Mouse (Mus musculus) adrenal gland (tissue): ENCODE results near the gene Ninl.
"Not testable (repeated sequence)": the region's sequence is repeated elsewhere in the genome, so short reads cannot be mapped to it uniquely, and the experiment has no call there.

ENCODE experiments used
- intact Hi-C: fragments of 180-260 bp; cut with DNase I; formaldehyde crosslinking; loops from one replicate; pipeline ENCODE4 v1.15.1; 2025

Ninl gene

DNA sequence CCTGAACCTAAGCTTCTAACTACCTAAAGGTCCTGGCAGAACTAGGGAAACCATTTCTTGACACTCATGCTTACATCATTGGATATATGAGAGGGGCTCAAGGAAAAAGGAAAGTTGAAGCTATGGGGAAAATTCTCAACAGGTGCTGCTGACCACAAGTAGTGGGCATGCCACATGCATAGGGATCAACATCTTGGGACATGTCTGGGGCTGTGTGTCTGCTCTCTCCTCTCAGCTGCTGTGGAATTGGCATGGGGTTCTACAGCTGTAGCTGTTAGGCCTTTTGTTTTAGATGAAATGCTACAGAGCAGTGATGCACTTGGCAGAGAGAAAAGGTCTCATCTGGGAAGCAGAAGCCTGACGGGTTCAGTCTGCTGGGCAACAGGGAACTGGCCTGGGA is 83.3 kb downstream of the Ninl start:
- intact Hi-C loops, result loop anchor here (5.0 kb wide), 1 partner anchor 41 kb away; no protein-coding TSS in a partner anchor

DNA sequence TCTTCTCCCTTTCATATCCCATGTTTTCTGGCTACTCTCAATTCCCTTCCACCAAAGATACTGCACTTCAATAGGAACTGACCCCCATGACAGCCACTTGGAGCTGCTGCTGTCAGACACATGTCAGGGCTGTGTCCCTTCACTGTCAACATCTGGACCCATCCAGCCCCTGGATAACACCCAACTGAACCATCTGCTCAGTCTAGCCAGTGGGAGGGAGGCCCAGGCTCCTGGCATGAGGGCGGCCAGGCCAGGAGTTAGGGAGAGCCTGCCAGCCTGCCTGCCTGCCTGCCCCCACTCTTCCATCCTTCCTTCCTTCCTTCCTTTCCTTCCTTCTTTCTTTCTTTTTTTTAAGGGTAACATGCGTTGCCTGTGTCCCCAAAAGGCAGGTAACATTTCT is 88.0 kb downstream of the Ninl start:
- intact Hi-C loops, result no loop called here

DNA sequence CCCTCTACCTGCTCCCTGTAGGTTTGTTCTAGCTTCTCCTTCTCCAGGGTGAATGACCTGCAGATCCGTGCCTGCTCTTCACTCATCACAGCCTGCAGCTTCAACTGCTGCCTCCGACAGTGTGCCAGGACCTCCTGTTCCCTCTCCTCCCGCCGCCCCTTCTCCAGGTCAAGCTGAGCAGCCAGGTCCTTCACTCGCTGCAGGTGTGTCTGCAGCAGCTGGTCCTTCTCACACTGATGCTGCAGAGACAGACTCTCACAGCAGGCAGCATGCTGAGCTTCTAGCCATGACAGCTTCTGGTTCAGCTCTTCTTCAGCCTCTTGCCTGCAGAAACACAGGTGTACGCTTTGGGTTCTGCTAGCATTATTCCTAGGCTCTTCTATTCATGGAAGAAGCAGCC is 89.1 kb downstream of the Ninl start:
- intact Hi-C loops, result no loop called here

DNA sequence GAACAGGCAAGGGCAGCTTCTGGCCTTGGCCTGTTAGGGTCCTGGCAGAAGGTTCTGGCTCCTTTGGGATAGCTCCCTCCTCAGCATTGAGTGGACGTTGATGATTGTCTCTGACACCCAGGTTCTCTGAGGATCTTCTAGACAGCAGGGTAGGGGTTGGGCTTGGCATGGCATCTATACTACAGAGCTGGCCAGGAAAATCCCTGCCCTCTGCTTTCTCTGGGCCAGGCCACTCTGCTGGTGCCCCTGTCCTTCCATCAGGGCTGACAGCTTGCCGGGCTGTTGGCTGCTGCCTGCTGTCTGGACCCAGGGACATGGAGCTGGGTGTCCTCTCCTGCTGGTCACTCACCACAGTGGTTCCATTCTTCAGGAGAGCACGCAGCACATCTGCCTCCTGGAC is 89.5 kb downstream of the Ninl start:
- intact Hi-C loops, result no loop called here

DNA sequence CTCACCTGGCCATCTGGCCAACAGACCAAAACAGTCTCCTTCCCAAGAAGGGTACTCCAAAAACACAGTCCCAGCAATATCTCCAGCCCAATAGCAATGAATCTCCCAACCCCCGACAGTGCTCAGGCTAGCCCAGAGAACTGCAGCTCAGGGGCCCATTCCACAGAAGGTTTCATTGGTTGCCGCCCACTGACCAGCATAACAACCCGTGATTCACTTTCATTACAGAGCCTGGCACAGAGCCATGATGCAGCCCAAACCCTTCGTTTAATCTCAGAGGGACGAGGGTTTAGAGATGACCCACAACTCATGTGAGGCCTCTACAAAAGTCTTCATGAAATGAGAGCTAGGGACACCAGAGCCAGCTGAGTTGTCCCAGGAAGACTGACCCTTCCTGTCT is 90.4 kb downstream of the Ninl start:
- intact Hi-C loops, result no loop called here

DNA sequence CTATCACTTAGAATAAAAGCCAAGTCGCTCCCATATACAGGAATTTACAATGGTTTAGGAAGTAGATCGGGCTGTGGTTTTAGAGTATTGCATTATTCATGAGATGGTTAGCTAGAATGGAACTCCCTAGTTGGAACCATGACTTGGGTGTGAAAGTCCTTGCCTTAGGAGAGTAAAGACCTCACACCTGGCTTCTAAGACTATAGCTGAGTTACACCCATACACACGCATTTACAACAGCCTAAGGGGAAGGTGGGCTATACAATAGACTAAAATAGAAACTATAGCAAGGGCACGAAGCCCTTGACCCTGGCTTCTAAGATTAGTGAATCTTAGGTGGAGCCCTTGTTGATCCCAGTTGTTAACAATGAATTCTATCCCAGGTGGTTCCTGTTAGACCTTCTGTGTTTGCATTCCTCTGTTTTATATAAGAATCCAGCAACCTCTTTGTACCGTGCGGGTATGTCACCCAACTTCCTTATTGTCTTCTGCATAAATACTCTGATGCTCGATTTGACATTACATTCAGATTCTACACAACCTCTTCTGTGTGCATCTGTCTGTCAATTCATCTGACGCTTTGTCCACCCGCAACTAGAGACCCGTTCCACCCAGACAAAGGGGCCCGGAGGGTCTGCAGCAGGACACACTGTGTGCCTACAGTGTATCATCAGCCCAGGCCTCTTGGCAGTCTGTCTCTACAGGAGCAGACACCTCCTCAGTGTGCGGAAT is 91.1 kb downstream of the Ninl start:
- intact Hi-C loops, result not testable (repeated sequence)

DNA sequence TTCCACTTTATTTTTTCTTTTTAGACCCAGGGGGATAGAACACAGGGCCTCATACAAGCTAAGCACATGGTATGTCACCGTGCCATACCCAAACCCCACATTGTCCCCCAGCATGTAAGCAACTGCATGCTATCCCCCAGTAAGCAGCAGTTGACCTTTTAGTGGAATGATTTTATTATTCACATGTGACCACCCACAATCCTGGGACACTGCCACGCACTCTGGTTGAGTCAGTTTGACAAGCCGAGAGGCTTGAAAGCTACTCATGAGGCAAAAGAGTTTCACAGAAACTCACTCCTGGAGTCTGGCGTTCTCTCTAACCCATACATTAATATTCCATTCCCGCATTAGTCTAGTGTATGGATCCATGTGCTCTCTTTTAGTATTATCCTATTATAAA is 91.8 kb downstream of the Ninl start:
- intact Hi-C loops, result not testable (repeated sequence)

DNA sequence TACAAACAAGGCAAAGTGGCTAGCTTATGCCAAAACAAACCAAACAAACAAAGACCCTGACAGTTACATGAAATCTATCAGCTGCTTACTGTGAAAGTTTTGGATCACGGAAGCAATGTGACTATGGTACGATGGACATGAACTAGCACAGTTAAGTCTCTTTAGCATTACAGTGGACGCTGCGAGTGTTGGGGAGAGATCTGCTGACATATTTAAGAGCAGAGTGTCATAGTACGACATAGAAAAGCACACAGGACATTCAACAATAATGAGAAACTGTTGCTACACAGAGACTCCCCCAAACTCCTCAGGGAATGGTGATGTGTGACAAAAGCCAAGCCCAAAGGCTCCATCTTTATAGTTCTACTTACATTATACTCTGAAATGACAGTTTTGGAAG is 95.2 kb downstream of the Ninl start:
- intact Hi-C loops, result no loop called here

DNA sequence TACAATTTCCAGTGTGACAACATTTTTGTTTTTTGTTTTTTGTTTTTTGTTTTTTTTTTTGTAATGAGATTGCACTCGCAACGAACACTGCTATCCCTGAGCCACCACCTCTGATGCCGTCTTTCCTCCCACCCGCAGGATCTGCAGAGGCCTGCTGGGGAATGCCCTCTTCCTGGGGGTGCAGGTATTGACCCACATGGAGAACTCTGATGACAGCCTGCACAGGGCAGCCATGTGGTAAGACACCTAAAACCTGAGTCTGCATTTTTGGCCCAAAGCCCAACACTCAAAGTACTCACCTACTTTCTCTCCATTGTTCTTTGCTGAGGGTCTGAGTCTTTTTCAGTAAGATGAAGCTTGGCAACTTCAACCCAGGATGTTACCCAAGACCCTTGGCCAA is 104.5 kb downstream of the Ninl start:
- intact Hi-C loops, result no loop called here

DNA sequence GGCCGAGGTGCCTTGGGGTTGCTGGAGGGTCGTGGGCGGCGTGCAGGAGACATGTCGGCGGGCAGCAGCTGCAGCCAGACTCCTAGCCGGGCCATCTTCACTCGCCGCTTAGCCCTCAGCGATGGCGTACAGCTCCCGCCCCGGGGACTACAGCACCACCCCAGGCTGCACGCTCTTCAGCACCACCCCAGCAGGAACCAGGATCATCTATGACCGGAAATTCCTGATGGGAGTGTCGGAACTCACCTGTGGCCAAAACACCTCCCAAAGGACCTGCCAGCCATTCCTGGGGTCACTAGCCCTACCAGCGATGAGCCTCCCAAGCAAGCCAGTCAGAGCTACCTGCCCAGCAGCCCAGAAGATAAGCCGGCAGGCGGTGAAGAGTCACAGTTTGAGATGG is 105.7 kb downstream of the Ninl start:
- intact Hi-C loops, result no loop called here

DNA sequence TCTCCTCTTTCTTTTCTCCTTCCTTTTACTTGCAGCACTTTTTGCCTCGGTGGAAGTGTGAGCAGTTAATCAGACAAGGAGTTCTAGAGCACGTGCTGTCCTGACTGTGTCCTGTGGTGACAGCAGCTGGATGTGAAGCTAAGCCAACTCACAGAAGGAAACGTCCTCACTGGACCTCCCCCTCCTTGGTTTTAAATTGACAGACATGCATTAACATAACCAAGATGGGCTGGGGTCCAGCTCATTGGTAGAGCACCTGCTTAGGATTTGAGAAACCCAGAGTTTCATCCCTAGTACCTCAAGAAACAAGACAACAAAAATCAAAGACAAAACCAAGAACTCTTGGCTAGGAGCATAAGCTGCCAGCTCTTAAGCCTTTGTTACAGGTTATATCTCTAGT is 108.4 kb downstream of the Ninl start:
- intact Hi-C loops, result no loop called here

DNA sequence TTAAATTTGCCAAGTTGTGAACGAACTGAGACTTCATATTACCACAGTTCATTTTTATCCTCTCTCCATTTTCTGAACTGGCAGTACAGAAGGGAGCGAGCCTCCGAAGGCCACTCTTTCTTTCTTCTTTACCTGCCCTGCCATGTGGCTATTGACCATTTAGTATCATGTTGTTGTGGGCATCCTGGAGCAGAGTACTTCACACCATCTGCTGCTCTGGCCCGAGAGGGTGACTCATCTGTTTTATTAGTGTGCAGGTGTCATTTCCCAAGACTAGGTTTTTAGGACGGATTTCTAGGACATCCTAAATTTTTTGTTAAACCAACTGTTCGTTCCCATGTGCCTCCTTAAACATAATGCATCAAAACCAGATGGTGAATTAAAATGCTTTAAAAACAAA is 110.0 kb downstream of the Ninl start:
- intact Hi-C loops, result loop anchor here (10.0 kb wide), 1 partner anchor 254 kb away; no protein-coding TSS in a partner anchor

DNA sequence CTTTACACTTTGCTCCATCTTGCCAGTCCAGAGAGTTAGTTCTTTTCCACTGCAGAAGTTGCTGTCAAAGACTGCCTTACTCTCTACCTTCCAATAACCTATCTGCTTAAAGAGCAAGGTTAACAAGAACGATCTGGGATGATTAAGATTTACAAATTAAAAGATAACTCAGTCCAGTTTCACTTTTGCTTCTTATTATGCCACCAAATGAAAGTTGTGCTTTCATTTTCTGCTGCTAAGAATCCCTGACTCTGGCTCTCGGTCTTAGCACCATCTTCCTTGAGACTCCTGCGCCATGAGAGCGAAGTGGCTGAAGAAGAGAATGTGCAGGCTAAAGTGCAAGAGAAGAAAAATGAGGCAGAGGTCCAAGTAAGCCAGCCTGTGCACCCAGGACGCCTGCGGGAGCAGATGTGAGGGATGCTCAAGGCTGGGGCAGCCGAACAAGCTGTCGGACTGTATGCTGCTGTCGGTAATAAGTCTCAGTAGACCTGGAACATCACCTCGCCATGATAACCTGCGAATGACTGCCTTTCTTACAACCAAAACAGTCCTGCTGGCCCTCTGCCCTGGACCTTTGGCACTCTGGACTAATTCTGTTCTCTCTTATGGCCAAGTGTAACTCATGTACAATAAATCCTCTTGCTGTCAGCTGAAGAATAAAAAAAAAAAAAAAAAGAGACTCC is 112.0 kb downstream of the Ninl start:
- intact Hi-C loops, result loop anchor here (10.0 kb wide), 1 partner anchor 252 kb away; no protein-coding TSS in a partner anchor

DNA sequence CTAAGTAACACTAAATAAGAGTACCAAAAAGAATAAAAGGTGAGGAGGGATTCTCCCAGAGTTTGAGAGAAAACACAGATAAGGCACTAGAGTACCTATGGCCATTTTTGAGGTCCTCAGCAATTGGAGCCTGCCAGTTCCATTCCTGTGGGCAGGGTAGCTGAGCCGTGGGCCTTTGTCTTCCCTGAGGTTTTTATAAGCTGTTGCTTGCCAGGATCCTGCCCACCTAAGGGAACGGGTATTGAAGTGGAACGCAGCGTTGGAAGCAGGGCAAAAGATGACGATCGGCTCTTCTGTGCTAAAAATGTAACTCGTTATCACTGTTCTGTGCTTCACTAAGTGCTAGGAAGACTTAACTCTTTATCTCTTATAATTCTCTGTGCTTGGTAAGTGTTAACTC is 115.7 kb downstream of the Ninl start:
- intact Hi-C loops, result loop anchor here (10.0 kb wide), 1 partner anchor 249 kb away; no protein-coding TSS in a partner anchor

DNA sequence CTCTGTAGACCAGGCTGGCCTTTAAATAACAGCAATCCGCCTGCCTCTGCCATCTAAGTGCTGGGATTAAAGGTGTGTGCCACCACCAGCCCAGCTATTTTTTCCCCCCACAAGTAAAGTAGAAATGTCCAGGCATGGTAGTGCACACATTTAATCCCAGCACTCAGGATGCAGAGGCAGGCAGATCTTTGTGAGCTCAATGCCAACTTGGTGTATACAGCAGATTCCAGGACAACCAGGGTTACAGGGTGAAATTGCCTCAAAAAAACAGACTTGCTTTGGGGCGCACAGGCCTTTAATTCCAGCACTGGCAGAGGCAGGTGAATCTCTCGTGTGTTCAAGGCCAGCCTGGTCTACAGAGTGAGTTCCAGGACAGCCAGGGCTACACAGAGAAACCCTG is 116.2 kb downstream of the Ninl start:
- intact Hi-C loops, result loop anchor here (10.0 kb wide), 1 partner anchor 248 kb away; no protein-coding TSS in a partner anchor

DNA sequence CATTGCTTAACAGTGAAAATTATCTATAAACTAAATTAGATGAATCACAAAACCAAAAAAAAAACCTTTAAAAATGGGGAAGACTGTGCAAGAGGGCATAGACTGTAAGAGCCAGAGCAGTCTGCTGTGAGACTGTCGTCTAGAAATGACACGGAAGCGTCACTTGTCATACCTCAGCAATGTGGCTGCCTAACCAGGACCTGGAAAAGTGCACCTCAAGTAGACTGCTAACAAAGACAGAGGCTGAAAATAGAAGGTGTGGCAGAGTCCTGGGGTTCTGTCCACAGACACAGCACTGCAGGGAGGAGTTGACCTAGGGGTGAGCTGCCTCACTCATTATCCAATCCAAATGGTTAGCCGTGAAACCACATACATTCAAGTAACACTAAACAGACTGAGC is 117.0 kb downstream of the Ninl start:
- intact Hi-C loops, result loop anchor here (10.0 kb wide), 1 partner anchor 247 kb away; no protein-coding TSS in a partner anchor

DNA sequence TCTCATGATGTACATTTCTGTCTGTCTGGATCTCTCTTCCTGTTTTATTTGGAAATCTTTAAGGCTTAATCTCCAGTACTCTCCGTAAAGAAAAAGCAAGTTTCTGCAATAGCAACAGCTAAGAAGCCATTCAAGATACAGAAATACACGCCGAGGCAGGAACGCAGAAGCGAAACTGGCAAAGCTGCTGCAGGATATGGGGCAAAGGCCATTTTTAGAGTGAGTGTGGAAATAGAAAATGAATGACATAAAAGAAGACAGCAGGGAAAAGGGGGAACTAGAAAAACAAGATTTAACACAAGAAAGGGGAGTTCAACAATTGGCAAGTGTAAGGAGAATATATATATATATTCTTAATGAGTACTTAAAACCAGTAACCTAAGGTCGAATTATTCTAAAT is 117.5 kb downstream of the Ninl start:
- intact Hi-C loops, result loop anchor here (10.0 kb wide), 1 partner anchor 247 kb away; no protein-coding TSS in a partner anchor

DNA sequence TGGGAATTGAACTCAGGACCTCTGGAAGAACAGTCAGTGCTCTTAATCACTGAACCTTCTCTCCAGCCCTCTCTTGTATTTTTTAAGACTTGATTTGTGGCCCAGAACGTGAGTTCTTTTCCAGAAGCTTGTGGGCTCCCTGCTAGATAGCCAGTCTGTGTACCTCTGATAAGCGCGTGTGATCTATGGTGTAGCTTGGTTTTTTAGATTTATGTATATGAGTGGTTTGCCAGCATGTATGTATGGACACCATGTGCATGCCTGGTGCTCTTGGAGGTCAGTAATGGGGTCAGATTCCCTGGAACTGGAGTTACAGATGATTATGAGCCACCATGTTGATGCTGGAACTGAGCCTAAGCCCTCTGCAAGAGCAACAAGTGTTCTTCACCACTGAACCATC is 118.6 kb downstream of the Ninl start:
- intact Hi-C loops, result loop anchor here (10.0 kb wide), 1 partner anchor 246 kb away; no protein-coding TSS in a partner anchor

DNA sequence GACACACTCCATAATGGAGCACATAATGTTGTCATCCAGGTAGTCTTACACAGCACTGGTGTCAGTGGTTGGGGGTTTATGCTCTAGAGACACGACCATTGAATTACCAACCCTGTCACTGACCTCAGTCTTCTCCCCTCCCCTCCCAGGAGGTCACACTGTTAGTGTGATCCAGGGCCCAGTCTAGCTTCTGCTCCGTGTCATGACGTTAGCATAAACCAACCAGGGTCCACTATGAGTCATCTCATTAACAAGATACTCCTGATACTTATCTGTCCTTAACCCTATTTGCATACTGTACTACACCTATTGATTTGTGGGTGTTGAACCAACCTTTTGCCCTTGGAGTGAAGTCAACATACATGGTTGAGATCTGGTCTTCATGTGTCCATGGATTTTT is 120.5 kb downstream of the Ninl start:
- intact Hi-C loops, result loop anchor here (10.0 kb wide), 1 partner anchor 114 kb away; no protein-coding TSS in a partner anchor

DNA sequence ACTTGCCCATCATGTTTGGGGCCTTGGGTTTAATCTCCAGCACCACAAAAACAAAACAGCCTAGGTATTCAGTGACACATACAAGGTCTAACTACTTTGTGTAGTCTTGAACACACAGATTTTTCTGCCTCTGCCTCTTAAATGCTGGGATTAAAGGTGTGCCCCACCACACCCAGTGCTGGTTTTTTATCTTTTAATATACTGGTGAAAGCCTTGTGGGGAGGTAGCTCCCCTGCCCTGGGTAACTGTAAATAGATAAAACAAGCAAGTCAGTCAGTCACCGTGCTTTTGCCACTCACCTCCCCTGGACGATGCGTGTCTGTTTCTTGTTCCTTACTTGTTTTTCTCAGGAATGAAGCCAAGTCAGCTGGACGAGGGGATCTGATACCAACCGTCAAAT is 123.4 kb downstream of the Ninl start:
- intact Hi-C loops, result loop anchor here (10.0 kb wide), 1 partner anchor 111 kb away; no protein-coding TSS in a partner anchor

DNA sequence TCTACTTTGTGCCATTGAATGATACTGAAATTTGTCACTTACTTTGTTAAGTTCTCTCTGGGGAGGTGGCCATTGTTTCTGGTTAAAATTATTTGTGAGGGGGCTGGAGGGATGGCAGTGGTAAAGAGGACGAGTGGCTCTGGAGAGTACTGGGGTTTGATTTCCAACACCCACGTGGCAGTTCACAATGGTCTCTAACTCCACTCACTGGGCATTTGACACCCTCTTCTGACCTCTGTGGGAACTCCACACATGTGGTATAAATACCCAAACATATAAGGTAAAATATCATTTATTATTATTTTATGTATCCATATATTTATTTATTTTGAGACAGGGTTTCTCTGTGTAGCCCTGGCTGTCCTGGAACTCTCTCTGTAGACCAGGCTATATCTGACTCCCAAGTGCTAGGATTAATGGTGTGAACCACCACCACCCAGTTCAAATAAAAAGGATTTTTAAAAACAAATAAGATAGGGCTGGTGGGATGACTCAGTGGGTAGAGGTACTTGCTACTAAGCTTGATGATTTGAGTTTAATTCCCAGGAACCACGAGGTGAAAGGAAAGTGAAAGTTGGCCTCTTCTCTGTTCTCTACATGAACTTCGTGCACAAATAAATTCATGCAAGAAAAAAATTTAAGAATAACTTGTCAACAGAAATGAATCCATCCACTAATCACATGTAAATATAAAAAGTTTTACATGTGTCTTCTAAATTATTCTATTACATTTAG is 124.2 kb downstream of the Ninl start:
- intact Hi-C loops, result loop anchor here (10.0 kb wide), 1 partner anchor 110 kb away; no protein-coding TSS in a partner anchor
